Mouse (Mus musculus): ENCODE results near the gene Ppp4c.

Gene Ppp4c

DNA sequence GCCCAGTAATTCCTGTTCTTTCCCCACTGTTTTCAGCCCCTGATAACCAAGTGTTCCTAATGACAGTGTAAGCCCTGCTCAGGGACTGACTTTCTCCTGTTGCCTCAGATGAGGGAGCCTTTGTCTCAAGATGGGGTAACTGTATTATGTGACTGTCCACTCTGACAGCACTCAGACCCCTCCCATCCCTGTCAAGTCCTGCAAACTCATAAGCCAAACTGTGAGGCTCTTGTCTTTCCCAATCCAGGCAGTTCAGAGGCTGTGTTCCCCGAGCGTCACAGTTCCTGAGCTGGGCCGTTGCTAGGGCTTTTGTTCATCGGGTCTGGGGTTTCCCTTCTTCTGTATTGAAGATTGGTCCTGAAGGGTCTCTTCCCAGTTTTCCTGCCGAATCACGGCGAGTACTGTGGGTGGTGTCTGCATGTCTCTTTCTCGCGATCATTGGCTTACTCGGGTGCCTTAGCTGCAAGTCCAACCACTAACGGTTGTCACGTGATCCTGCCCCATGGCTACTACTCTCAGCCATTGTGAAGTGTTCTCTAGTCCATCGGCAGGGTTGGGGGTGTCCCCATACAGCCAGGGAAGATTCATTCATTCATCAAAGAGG, 52.1 kb downstream of the Ppp4c start:
- H3K27me3 ChIP-seq (ENCODE audit: control insufficient read depth, insufficient read depth, low read length, poor library complexity, severe bottlenecking): no peaks in the 10 kb centered on the region
- DNase-seq (ENCODE audit: low read depth, low spot score): no peak
- H3K36me3 ChIP-seq (ENCODE audit: control insufficient read depth, insufficient read depth, low read length, poor library complexity, severe bottlenecking): no peaks in the 10 kb centered on the region

GRCm38 (mm10) chr7:126739551-126739950, 52.7 kb downstream of the Ppp4c start:
- no peaks in the 10 kb centered on the region for H3K36me3 ChIP-seq (ENCODE audit: control insufficient read depth, insufficient read depth, low read length, poor library complexity, severe bottlenecking)
- DNase-seq (ENCODE audit: low read depth, low spot score): no peak
- H3K27me3 ChIP-seq (ENCODE audit: control insufficient read depth, insufficient read depth, low read length, poor library complexity, severe bottlenecking): no peaks in the 10 kb centered on the region

- DNase-seq (ENCODE audit: low read depth, low spot score): no peak
- Histone ChIP-seq H3K36me3 (ENCODE audit: control insufficient read depth, insufficient read depth, low read length, poor library complexity, severe bottlenecking) (no peaks in the 10 kb centered on the region), H3K27me3 (ENCODE audit: control insufficient read depth, insufficient read depth, low read length, poor library complexity, severe bottlenecking) (no peaks in the 10 kb centered on the region)
Measured at GRCm38 (mm10) chr7:126736122-126736521, 56.2 kb downstream of the Ppp4c start.
